Mouse (Mus musculus): ENCODE measurements around the gene Acox2.

Acox2 gene

DNA sequence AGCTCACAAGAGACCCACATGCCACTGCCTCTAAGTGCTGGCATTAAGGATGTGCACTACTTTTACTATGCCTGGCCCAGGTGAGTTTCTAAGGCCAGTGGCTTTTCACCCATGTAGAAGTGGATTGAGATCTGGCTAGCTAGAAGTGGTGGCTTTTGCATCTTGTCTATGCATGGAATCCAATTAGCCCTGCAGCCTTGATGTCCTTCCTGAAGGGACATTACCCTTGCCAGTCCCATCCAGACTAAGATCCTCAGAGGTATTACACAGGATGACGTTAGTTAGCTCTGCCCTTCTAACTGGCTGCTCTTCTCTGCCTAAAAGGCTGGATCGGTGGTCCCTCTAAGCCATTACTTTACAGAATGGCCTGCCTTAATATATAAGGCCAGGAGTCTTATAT is 46.2 kb downstream of the Acox2 start:
- DNase-seq, result no peak

GRCm38 (mm10) chr14:8209896-8210295 is 49.3 kb downstream of the Acox2 start:
- no peak for DNase-seq

DNA sequence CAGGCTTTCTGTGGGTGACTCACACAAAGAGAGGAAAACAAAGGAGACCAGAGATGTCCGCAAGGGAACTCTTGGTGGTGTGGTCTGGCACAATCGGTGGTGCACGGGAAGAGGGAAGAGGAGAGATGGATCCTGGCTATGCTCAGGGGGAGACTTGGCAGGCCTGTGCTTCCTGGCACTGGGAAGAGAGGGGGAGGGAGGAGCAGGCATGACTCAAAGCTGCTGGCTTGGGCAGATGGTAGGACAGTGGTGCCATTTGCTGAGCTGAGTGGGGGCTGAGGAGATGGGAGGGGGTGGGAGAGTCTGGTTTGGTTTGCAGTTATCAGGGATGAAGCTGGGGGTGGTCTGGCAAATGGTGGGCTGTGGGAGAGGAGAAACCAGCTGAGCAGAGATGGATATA is 50.3 kb downstream of the Acox2 start:
- DNase-seq, result peak; percentile 24 to 39

- no peak for DNase-seq
These were observed 51.6 kb downstream of the Acox2 start for GRCm38 (mm10) chr14:8207543-8207942.

GRCm38 (mm10) chr14:8207105-8207504 is 52.0 kb downstream of the Acox2 start:
- no peak for DNase-seq

DNA sequence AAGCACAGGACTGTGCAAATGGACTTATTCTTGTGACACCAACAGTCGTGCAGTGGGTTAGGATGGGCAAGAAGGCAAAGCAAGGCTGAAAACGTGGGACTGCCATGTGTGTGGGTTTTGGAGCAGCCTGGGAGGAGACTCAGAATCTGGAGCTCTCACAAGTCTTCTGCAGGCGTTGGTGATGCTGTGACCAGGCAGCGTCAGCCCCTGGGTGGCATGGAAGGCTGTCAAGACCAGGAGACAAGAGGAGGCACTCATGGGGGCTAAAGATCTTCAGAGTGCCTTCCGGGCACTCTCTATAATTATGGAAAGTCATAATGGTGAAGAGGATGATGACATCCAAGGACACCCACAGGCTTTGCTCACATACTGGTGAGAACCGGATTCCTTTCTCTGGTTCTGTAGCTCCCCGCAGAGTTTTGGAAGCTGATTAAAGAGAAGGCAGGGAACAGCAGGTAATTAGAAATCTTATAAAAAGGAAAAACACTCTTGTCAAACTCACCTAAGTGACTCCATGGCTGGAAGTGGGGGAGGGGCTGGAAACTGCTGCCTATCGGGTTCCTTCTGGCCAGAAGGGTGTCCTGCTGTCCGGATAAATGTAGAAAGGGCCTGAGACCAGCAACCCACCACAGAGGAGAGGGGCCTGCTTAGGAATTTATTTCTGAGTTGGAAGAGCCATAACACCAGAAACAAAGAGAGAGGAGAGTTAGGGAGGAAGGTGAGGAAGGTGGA is 52.8 kb downstream of the Acox2 start:
- DNase-seq, result no peak

- no peak for DNase-seq
These were observed 57.4 kb downstream of the Acox2 start for GRCm38 (mm10) chr14:8201715-8202114.

DNA sequence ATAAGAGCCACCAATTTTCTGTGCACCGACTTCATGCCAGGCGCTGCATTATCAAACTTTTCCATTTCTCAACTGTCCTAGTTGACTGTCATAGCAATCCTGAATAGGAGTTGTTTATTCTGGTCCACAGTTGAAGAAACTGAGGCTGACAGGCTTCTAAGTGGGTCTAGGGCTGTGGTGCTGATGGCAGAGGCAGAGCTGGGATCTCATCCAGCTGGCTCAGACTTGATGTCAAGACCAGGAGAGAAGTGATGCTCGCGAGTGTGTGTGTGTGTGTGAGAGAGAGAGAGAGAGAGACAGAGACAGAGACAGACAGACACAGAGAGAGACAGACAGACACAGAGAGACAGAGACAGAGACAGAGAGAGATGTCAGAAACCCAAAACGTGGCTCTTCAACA is 58.4 kb downstream of the Acox2 start:
- DNase-seq, result no peak

- no peak for DNase-seq
These were observed 66.4 kb downstream of the Acox2 start for GRCm38 (mm10) chr14:8192727-8193126.

GRCm38 (mm10) chr14:8191331-8191965 is 67.7 kb downstream of the Acox2 start:
- no peak for DNase-seq

DNA sequence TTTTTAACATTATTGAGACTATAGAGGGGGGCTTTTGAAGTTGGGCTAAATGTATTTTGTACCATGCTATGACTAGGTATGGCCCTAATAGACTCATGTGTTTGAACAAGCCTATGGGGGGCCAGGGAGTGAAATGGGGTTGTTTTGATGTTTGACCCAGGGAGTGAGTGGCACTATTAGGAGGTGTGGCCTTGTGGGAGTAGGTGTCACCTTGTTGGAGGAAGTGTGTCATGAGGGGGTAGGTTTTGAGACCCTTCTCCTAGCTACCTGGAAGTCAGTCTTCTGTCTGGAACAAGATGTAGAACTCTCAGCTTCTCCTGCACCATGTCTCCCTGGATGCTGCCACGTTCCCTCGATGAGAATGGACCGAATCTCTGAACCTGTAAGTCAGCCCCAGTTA is 68.6 kb downstream of the Acox2 start:
- no peak for DNase-seq

GRCm38 (mm10) chr14:8186278-8187045 is 72.7 kb downstream of the Acox2 start:
- DNase-seq, result no peak

DNA sequence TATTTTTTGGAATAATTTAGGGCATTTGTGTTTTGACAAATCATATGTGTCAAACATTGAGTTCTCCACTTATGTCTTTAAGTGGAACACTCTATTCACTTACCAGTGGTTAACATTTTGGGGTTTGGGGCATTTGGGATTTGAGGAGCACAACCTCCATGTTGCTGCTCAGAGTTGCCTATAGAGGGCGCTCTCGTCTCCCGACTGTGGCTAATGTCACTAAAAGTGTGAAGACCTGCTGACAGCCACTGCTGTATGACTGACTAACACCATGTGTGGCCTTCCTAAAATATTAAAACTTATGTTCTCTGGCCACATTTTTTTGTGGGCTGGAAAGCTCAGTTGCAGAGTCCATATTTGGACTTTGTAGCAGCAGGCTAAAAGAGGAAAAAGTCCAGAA is 75.8 kb downstream of the Acox2 start:
- DNase-seq, result no peak

DNA sequence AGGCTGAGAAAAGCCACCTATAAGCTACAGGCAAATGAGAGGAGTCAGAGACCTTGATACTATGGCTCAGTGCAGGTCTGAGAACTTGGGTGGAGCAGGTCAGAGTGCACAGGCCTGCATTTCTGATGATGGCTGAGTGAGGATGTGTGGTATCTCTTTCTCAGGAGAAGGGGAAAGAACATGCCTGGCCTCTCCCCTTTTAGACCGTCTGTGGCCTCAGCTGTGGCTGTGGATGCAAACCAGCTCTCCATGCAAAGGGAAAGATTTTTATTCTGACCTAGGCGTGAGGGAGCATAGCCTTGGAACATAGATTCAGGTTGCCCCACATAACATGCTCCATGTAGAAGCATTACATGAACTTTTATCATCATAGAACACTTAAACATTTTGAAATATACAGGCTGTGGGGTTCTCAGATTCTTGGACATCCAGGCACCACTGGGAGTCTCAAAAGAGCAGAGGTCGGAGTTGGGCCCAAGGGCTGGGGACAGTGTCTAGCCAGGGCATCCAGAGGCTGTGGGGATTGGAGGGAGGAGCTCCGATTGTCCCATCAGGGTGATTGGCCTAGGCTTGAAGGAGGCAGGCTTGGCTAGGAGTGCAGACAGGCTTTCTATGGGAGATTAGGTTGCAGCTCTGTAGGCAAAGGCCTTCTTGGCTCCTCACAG is 78.7 kb downstream of the Acox2 start:
- DNase-seq, result no peak

GRCm38 (mm10) chr14:8176251-8176650 is 82.9 kb downstream of the Acox2 start:
- DNase-seq, result no peak
